Mouse (Mus musculus) testis, adult 10 weeks (tissue): ENCODE data around the gene Papolb. TPM values are rescaled to one million over a fixed set of nuclear protein-coding genes. Genes with fewer than 3 reads are reported as not detected.

ENCODE experiments used
- polyA plus RNA-seq: library from polyadenylated mRNA; stranded (reverse); fragments of 350-450 nt; fragmentation: Illumina TruSeq; extraction: RNeasy Lipid Tissue Mini Kit (QIAGEN cat#74804); gene quantifications from one replicate; pipeline ENCODE4 v1.2.3, GENCODE M21; 2014; ENCODE audit warnings: low read depth, low replicate concordance

Papolb gene
- polyA plus RNA-seq: 898 TPM

GRCm38 (mm10) chr5:142529915-142530314 is at the start of gene Papolb:
Papolb (minus strand) TSS chr5:142530076.

GRCm38 (mm10) chr5:142550706-142551652 is 21.1 kb upstream of the Papolb start, which contains the start of gene Radil:
Radil (minus strand) TSS chr5:142551098.

Other genes with a start within 250 kb of the Papolb start
- gene Foxk1, start 128.6 kb downstream of the Papolb start, polyA plus RNA-seq: 2.1 TPM
- gene Ap5z1, start 66.1 kb downstream of the Papolb start, polyA plus RNA-seq: 0.48 TPM
- gene Radil, start 21.0 kb upstream of the Papolb start, polyA plus RNA-seq: 6.0 TPM
- gene Mmd2, start 78.7 kb upstream of the Papolb start, polyA plus RNA-seq: 27.8 TPM
- gene Wipi2, start 97.6 kb upstream of the Papolb start, polyA plus RNA-seq: 25.3 TPM
- gene Slc29a4, start 162.4 kb upstream of the Papolb start, polyA plus RNA-seq: 0.07 TPM